Mouse (Mus musculus) lung, embryonic 16.5 days (tissue): ENCODE measurements around the gene Exoc6b. TPM values are rescaled to one million over a fixed set of nuclear protein-coding genes. Genes with fewer than 3 reads are reported as not detected.

Experiments
- ATAC-seq: fragments of 200-750 bp; cut with Nextera tagmentation; 2 replicates; pipeline ENCODE4 v1.8.0; 2017; ENCODE audit warnings: low read depth, mild to moderate bottlenecking, moderate library complexity
- H3K27ac ChIP-seq: fragments of 300-500 bp; sonication (generic); 2 replicates; pipeline ENCODE4 v1.5.1; 2014; ENCODE audit warnings: mild to moderate bottlenecking, control low read depth, low read length
- H3K27me3 ChIP-seq: fragments of 300-500 bp; sonication (generic); 2 replicates; pipeline ENCODE4 v1.6.1; 2014; ENCODE audit warnings: low read depth, low read length, mixed read lengths; ENCODE audit not compliant: control insufficient read depth, insufficient read depth
- H3K36me3 ChIP-seq: fragments of 300-500 bp; sonication (generic); 2 replicates; pipeline ENCODE4 v1.6.1; 2014; ENCODE audit warnings: low read length; ENCODE audit not compliant: control insufficient read depth, insufficient read depth
- H3K4me1 ChIP-seq: fragments of 300-500 bp; sonication (generic); replicated peaks from 2 replicates; pipeline ENCODE4 v1.6.1; 2014; ENCODE audit warnings: low read length, mixed read lengths; ENCODE audit not compliant: control insufficient read depth, insufficient read depth
- H3K4me2 ChIP-seq: fragments of 300-500 bp; sonication (generic); 2 replicates; pipeline ENCODE4 v1.6.1; 2014; ENCODE audit warnings: low read depth, low read length, control low read depth
- H3K4me3 ChIP-seq: fragments of 300-500 bp; sonication (generic); 2 replicates; pipeline ENCODE4 v1.5.1; 2014; ENCODE audit warnings: mild to moderate bottlenecking, low read length, control low read depth
- H3K9ac ChIP-seq: fragments of 300-500 bp; sonication (generic); 2 replicates; pipeline ENCODE4 v1.6.1; 2014; ENCODE audit warnings: low read length, control low read depth
- H3K9me3 ChIP-seq: fragments of 300-500 bp; sonication (generic); 2 replicates; pipeline ENCODE4 v1.6.1; 2016; ENCODE audit warnings: low read length; ENCODE audit not compliant: control insufficient read depth
- WGBS: fragments of 180-500 bp; shearing (Covaris S2); extraction: QIAGEN DNeasy Blood & Tissue Kit; methylation state at CpG from one replicate; pipeline ENCODE4 v1.1.7; 2014; 5-methylcytosine and 5-hydroxymethylcytosine counted together
- polyA plus RNA-seq: library from polyadenylated mRNA; unstranded; fragments of >200 nt; fragmentation: Nextera tagmentation; extraction: Ambion mirVana; gene quantifications from 2 replicates; pipeline ENCODE4 v1.2.1, GENCODE M21; 2015

Exoc6b gene
- polyA plus RNA-seq, 1 experiment from 2014 or later = 34.0 TPM

DNA sequence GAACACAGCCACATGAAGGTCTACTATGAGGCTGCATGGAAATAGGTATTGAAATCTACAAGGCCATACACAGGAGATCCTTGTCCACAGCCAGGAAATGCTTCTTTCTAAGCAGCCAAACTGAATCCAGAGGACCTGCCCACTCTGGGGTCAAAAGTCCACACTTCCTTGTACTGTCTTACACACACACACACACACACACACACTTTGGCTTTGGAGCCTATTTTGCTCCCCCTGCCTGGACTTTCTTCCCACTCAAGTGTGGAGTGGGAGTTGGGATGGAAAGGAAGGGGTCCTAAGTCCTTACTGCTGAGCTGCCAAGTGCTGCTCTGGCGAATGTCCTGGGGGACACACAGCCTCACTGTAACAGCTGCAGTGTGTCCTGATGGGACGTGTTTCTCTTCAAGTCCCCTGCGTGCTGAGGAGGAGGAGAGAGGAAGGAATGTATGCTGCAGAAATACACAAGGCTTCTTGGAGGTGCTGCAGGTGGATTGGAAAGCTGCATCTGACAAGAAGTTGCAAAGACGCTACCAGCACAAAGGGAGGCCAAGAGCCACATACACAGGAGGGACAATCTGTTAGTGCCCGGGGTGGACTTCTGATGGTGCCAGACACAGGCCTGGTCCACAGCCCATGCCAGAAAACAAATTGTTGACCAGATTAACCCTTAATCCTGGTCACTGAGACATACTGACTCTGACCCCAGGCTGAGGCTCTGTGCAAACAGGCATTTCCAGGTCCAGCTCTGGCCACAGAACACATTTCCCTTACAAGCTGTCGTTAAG, 478.2 kb downstream of the Exoc6b start:
- no peak overlapping the region for H3K4me3 ChIP-seq
- 45% methylated on average over 6 of the region's 6 CpGs for WGBS
- ATAC-seq = no peak
- H3K27me3 ChIP-seq = peaks cover 40% of the 10 kb centered on the region
- H3K36me3 ChIP-seq = no peaks in the 10 kb centered on the region
- no peak overlapping the region for H3K9ac ChIP-seq
- peaks cover 25% of the 10 kb centered on the region for H3K4me1 ChIP-seq
- H3K9me3 ChIP-seq = no peaks in the 10 kb centered on the region
- H3K27ac ChIP-seq = no peak overlapping the region
- no peak overlapping the region for H3K4me2 ChIP-seq

DNA sequence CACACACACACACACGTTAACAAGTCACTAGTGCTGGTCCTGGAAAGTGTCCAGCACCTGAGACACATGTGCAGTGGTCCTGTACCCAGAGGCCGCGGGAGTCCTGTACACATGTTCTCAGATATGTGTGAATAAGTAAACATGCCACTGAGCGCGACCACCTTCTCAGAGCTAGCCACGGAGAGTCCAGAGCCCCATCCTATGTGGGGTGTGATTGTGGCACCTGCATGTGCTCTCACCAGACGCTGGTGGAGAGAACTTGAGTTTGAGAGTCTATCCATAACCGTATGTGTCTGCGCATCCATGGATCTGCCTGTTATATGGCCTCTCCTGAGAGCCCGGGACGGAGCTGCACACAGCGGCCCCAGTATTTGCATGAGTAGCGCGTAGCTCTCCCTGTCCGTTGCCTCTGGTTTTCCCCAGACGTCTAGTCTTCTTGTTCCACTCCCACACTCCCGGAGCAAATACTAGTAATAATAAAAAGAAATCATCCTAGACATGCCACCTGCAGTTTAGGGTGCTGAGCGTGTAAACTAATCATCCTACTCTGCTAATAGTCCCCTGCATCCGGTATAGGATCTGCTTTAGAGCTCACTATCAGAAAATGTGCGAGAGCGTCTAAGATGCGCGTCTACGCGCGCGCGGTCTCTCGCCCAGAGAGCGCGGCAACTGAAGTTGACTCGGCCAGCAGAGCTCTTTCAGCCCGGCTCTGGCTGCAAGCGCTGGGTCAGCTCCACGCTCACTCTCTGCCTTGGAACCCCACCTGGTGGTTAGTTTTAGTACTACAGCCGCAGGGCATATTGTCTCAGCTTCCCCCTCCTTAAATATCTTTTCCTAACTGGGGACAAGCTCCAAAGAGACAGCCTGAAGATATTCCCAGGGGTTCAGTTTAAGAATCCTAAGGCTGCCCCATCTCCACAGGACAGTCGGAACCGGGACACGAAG, 479.3 kb downstream of the Exoc6b start:
- H3K27ac ChIP-seq = no peak overlapping the region
- H3K9me3 ChIP-seq = no peaks in the 10 kb centered on the region
- peaks cover 37% of the 10 kb centered on the region for H3K4me1 ChIP-seq
- peak overlapping the region; percentile 18 for H3K4me3 ChIP-seq
- peak overlapping the region; percentile 41 for H3K4me2 ChIP-seq
- H3K9ac ChIP-seq = no peak overlapping the region
- H3K36me3 ChIP-seq = no peaks in the 10 kb centered on the region
- peak; percentile 65 for ATAC-seq
- H3K27me3 ChIP-seq = peaks cover 52% of the 10 kb centered on the region
- WGBS = 3% methylated on average over 39 of the region's 39 CpGs

DNA sequence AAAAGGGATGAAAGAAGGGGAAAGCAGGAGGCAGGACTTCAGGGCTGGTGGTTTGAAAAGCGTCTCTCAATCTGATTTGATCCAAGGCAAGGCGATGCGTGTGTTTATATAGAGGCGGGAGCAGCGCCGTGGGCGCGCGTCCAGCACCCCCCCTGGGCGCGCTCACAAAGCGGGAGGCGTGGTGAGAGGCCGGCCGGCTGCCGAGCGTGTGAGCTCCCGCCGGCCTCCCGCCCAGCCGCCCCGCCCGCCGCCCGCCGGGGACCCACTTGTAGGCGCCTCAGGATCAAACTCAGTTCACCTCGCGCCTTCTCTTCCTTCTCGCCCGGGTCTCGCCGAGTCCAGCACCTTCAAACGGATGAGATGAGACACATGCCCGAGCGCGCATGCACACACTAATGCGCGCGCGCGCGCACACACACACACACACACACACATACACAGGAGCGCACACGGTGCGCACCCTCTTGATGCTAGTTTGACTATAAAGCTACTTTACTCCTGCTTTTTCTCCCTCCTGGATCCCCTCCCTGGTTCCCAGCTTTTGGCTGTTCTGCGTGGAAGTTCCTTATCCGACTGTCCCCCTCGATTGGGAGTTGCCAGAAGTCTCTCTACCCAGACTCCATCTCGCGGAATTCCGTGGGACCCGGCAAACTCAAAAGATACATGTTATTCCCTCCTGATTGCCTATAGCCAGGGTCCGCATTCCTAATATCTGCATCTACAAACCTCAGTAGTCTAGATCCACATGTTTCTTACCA, 480.2 kb downstream of the Exoc6b start:
- peak overlapping the region; percentile 57 for H3K4me3 ChIP-seq
- peaks cover 46% of the 10 kb centered on the region for H3K4me1 ChIP-seq
- H3K4me2 ChIP-seq = peak overlapping the region; percentile 89
- peaks cover 61% of the 10 kb centered on the region for H3K27me3 ChIP-seq
- 1% methylated on average over 47 of the region's 54 CpGs for WGBS
- H3K27ac ChIP-seq = no peak overlapping the region
- no peaks in the 10 kb centered on the region for H3K36me3 ChIP-seq
- peak overlapping the region; percentile 43; the same call in 1 of the 2 replicates for H3K9ac ChIP-seq
- no peaks in the 10 kb centered on the region for H3K9me3 ChIP-seq
- ATAC-seq = peak; percentile 56

DNA sequence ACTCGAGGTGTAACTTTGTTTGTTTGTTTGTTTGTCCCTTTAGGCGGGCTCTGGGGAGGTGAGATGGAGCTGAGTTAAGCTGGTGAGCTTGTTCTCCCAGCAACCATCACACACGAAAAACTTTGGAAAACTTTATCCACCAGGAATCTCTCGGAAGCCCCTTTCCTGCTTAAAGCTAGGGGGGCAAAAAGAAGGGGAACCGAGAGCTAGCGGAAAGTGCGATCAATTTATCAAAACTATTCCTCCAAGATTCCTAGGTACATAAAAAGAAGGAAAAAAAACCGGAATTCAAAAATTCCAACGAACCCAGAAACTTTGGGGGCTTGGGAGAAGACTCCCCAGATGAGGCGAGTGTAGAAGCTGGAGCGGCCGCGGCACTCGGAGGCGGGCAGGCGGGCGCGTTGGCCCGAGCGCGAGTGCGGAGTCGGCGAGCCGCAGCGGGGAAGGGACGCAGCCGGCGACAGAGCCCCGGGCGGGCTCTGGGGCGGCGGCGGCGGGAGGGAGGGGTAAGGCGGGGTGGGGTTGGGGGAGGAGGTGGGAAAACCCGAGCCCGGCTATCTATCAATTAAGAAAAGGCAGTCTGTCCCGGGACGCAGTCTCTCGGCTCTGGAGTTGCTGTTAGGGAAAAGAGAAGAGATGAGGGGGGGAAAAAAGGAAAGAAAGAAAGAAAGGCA, 481.0 kb downstream of the Exoc6b start:
- Histone ChIP-seq H3K4me1 (peaks cover 53% of the 10 kb centered on the region), H3K27ac (no peak overlapping the region), H3K9ac (peak overlapping the region; percentile 60), H3K4me2 (peak overlapping the region; percentile 89), H3K27me3 (peaks cover 68% of the 10 kb centered on the region), H3K9me3 (no peaks in the 10 kb centered on the region), H3K4me3 (peak overlapping the region; percentile 57), H3K36me3 (no peaks in the 10 kb centered on the region)
- peak; percentile 18 for ATAC-seq
- 1% methylated on average over 33 of the region's 41 CpGs for WGBS

DNA sequence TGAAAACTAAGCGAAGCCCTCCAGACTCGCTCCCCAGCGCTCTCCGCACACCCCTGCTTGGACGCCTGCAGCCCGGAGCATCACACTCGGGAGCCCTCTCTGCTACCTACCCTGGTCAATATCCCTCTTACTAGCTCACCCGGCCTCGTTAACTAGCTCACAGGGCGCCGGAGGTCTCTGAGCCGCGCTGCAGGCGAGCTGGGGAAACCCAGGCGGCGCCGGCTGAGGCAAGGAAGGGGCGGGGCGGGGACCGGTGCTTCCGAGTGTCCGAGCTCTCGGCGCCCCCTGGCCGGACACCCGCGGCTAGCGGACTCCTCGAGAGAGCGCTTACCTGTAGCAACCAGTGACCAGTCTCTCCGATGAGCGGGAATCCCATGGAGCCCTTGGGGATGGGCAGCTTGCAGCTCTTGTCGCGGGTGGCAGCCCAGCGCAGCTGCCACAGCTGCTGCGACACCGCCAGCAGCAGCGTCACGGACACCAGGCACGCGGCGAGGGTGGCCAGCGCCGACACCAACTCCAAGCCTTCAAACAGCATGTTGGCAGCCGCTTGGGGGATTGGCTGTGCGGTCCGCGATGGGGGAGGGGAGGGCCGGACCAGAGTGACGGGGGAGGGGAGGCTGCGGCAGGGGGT, 481.7 kb downstream of the Exoc6b start:
- ATAC-seq = no peak
- no peaks in the 10 kb centered on the region for H3K9me3 ChIP-seq
- H3K27ac ChIP-seq = no peak overlapping the region
- under 1% methylated on average over 51 of the region's 51 CpGs for WGBS
- H3K36me3 ChIP-seq = no peaks in the 10 kb centered on the region
- peak overlapping the region; percentile 89 for H3K4me2 ChIP-seq
- H3K4me3 ChIP-seq = peak overlapping the region; percentile 57
- peak overlapping the region; percentile 60 for H3K9ac ChIP-seq
- H3K27me3 ChIP-seq = peaks cover 74% of the 10 kb centered on the region
- peaks cover 61% of the 10 kb centered on the region for H3K4me1 ChIP-seq

DNA sequence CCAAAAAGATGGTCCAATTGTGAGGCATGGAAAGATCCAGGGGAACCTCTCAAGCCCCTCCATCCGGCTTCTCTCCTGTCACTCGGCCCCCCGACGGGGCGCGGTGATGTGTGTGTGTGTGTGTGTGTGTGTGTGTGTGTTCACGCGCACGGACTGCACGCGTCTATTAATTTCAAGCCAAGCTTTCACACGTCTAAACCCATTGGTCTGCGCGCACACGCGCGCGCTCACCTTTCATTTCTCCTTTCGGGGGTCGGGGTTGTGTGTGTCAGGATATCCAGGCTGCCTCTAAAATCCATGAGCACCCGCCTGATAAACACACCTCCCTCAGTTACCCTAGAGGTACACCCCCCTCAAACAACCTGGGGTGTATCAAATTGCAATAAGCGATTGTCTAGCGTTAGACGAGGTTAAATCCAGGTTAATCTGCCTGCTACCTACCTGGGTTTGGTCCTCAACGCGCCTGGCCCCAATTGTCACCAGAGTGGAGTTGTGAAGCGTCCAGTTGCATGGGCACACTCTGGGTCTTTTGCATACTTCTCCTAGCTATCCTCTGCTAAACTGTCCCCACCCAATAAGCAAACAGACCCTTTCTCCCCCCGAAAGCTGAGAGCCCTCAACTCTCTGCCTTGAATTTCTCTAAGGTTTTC, 482.6 kb downstream of the Exoc6b start:
- H3K4me1 ChIP-seq = peaks cover 66% of the 10 kb centered on the region
- peaks cover 83% of the 10 kb centered on the region for H3K27me3 ChIP-seq
- no peak for ATAC-seq
- H3K4me3 ChIP-seq = peak overlapping the region; percentile 57
- peak overlapping the region; percentile 89 for H3K4me2 ChIP-seq
- H3K27ac ChIP-seq = no peak overlapping the region
- H3K9me3 ChIP-seq = no peaks in the 10 kb centered on the region
- WGBS = under 1% methylated on average over 28 of the region's 28 CpGs
- H3K9ac ChIP-seq = no peak overlapping the region
- no peaks in the 10 kb centered on the region for H3K36me3 ChIP-seq

DNA sequence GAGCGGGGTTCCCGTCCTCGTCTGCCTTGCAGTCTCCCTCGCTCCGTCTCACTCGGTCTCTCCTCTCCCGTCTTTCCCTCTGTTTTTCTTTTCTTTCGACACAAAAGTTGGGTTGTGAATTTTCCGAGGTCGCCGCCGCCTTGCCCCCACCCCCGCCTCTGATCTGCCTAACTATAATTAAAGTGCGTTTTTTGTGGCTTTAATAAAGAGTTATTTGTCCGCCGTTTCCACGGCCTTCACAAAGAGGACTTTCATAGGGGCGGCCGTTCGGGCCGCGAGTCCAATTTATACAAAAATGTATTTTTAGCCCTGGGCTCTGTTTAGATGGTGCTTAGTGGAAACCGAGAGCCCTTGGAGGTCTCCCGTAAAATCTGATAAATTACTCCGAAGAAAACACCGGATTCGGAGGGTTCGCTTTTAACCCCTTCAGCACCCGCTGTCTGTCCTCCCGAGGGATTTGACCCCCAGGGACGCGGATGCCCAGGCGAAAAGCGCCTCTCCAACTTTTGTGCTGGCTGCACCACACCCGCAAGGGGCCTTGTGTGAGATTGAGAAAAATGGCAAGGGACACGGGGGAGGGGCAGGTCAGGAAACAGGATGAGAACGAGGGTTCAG, 483.5 kb downstream of the Exoc6b start:
- Histone ChIP-seq H3K27me3 (peaks cover 91% of the 10 kb centered on the region), H3K9me3 (no peaks in the 10 kb centered on the region), H3K9ac (peak overlapping the region; percentile 59), H3K4me3 (peak overlapping the region; percentile 57), H3K36me3 (no peaks in the 10 kb centered on the region), H3K4me2 (peak overlapping the region; percentile 89), H3K4me1 (peaks cover 71% of the 10 kb centered on the region), H3K27ac (no peak overlapping the region)
- no peak for ATAC-seq
- under 1% methylated on average over 37 of the region's 37 CpGs for WGBS
